In genomic region chr9:31775956-31776355, GRCm38 (mm10) we compare ENCODE assay signal across 19 mouse cellular contexts.
DNase-seq lines count a peak whose midpoint lies in the region; ATAC-seq and TF ChIP-seq lines count a peak whose summit lies in the region.
"Had no signal": no experiment of that assay in that cellular context is flagged by ENCODE, and none has a peak within 500 bp of the region (broad histone marks: within the 10 kb centered on the region; RNA-seq: fewer than 3 reads in every experiment).

No protein-coding gene starts in this region.

- no peaks in the 10 kb centered on the region for H3K36me3 ChIP-seq in forebrain, embryonic 14.5 days (ENCODE audit: control insufficient read depth, insufficient read depth, low read length)
- H3K36me3 ChIP-seq in forebrain, embryonic 13.5 days (ENCODE audit: poor library complexity, severe bottlenecking), result no peaks in the 10 kb centered on the region
- H3K36me3 ChIP-seq: embryonic facial prominence, embryonic 12.5 days; hindbrain, embryonic 12.5 days had no signal

- H3K9ac ChIP-seq in forebrain, embryonic 14.5 days (ENCODE audit: low read length), result no peak overlapping the region
- H3K9ac ChIP-seq in forebrain, embryonic 13.5 days, result no peak overlapping the region
- H3K9ac ChIP-seq: embryonic facial prominence, embryonic 12.5 days; forebrain, postnatal 0 days; hindbrain, embryonic 12.5 days had no signal

- no peak for ATAC-seq in forebrain, embryonic 14.5 days
- no peak for ATAC-seq in forebrain, embryonic 13.5 days
- ATAC-seq: forebrain, postnatal 0 days; hindbrain, embryonic 16.5 days had no signal

- no peak for TF ChIP-seq POLR2A in brain, embryonic 14.5 days (IDR thresholded peaks at IDR 0.05; ENCODE audit: borderline replicate concordance, extremely low read depth, insufficient read depth, insufficient read length, poor library complexity, severe bottlenecking)

- no peaks in the 10 kb centered on the region for H3K4me1 ChIP-seq in forebrain, embryonic 14.5 days (ENCODE audit: control insufficient read depth, insufficient read depth, low read length)
- H3K4me1 ChIP-seq in forebrain, embryonic 13.5 days, result no peaks in the 10 kb centered on the region
- H3K4me1 ChIP-seq: embryonic facial prominence, embryonic 12.5 days; hindbrain, embryonic 12.5 days had no signal

- WGBS in forebrain, embryonic 14.5 days, result 67% methylated on average over 3 of the region's 3 CpGs
- WGBS in forebrain, embryonic 13.5 days, result 86% methylated on average over 3 of the region's 3 CpGs

- intact Hi-C loops in heart, postnatal 10 days (cut with DNase I), result no loop called here

- TF ChIP-seq CTCF in brain, embryonic 14.5 days (IDR thresholded peaks at IDR 0.05; ENCODE audit: borderline replicate concordance, extremely low read depth, insufficient read depth, insufficient read length), result no peak

- H3K27ac ChIP-seq in forebrain, embryonic 14.5 days (ENCODE audit: low read depth, low read length), result no peak overlapping the region
- no peak overlapping the region for H3K27ac ChIP-seq in forebrain, embryonic 13.5 days
- H3K27ac ChIP-seq: embryonic facial prominence, embryonic 12.5 days; heart, adult 2 months; hindbrain, embryonic 12.5 days had no signal

- H3K4me3 ChIP-seq in forebrain, embryonic 14.5 days (ENCODE audit: low read depth, low read length), result no peak overlapping the region
- no peak overlapping the region for H3K4me3 ChIP-seq in forebrain, embryonic 13.5 days
- H3K4me3 ChIP-seq: embryonic facial prominence, embryonic 12.5 days; heart, adult 2 months; hindbrain, embryonic 12.5 days had no signal

- no peaks in the 10 kb centered on the region for H3K9me3 ChIP-seq in forebrain, embryonic 14.5 days (replicated peaks; ENCODE audit: control insufficient read depth, low read length)
- H3K9me3 ChIP-seq in forebrain, embryonic 13.5 days (replicated peaks), result no peaks in the 10 kb centered on the region
- H3K9me3 ChIP-seq: embryonic facial prominence, embryonic 12.5 days; hindbrain, embryonic 12.5 days had no signal

- no peaks in the 10 kb centered on the region for H3K27me3 ChIP-seq in forebrain, embryonic 14.5 days (replicated peaks; ENCODE audit: control insufficient read depth, insufficient read depth, low read length)
- no peaks in the 10 kb centered on the region for H3K27me3 ChIP-seq in forebrain, embryonic 13.5 days
- H3K27me3 ChIP-seq: CH12.LX; embryonic facial prominence, embryonic 12.5 days; hindbrain, embryonic 12.5 days had no signal

- H3K4me2 ChIP-seq in forebrain, embryonic 14.5 days (ENCODE audit: low read length), result no peak overlapping the region
- H3K4me2 ChIP-seq in forebrain, embryonic 13.5 days, result no peak overlapping the region
- H3K4me2 ChIP-seq: embryonic facial prominence, embryonic 12.5 days; hindbrain, embryonic 12.5 days had no signal

- peak; percentile 31 for DNase-seq in forebrain, embryonic 14.5 days (ENCODE audit: low spot score)
- DNase-seq in heart, postnatal 10 days, result peak; percentile 17 to 22
- no peak for DNase-seq in heart, adult 11 months
- DNase-seq in lung, postnatal 36 days, result peak; percentile 1
- no peak for DNase-seq in lung, postnatal 14 days
- DNase-seq in brain, embryonic 14.5 days (ENCODE audit: low read depth), result peak; percentile 54
- DNase-seq: adrenal gland, postnatal 10 days; cerebellum, adult 18-20 months; cerebellum, adult 9-11 months; forebrain, postnatal 0 days; gastrocnemius, postnatal 36 days; heart, adult 2 months; kidney, adult 11 months; kidney, adult 9 months had no signal

Comparison
In these comparisons a context has a peak if more than half of its experiments do, and no peak if none do; other contexts are left out.
1. DNase-seq: peak in forebrain, embryonic 14.5 days (single experiment), heart, postnatal 10 days (2 of 2), lung, postnatal 36 days (single experiment) and brain, embryonic 14.5 days (single experiment); none in heart, adult 11 months (single experiment) and lung, postnatal 14 days (single experiment).